Mouse (Mus musculus) mouse trophoblast stem cell (cell line): ENCODE measurements at regions not wholly inside any gene's neighbourhood (a gene's known extent, or its start where the extent isn't known, plus 50 kb on each side); places are given as distances from the start of the nearest gene placed in this dataset.
"Not testable (repeated sequence)": the region's sequence is repeated elsewhere in the genome, so short reads cannot be mapped to it uniquely, and the experiment has no call there.

Experiments
- in situ Hi-C, 2 experiments: fragments of 300-500 bp; cut with MseI, MboI; formaldehyde crosslinking; loops; 2 replicates in 1 of 2; 3 replicates in 1 of 2; pipeline ENCODE4 v1.15.1; 2025

GRCm38 (mm10) chr4:9724801-9725200 lies 1149.5 kb upstream of the 2610301B20Rik start:
- in situ Hi-C loops = not testable (repeated sequence)

GRCm38 (mm10) chr4:9737691-9738090 lies 1136.6 kb upstream of the 2610301B20Rik start:
- in situ Hi-C loops = no loop called here

GRCm38 (mm10) chr4:9747411-9747938 lies 1126.8 kb upstream of the 2610301B20Rik start:
- in situ Hi-C loops = no loop called here

- in situ Hi-C loops = no loop called here
Measured at GRCm38 (mm10) chr4:9748110-9748509, 1126.2 kb upstream of the 2610301B20Rik start.

- in situ Hi-C loops = no loop called here
Measured at GRCm38 (mm10) chr4:9749877-9750276, 1124.4 kb upstream of the 2610301B20Rik start.

- in situ Hi-C loops = no loop called here
Measured at GRCm38 (mm10) chr4:9750404-9750803, 1123.9 kb upstream of the 2610301B20Rik start.

GRCm38 (mm10) chr4:9763321-9763720 lies 1111.0 kb upstream of the 2610301B20Rik start:
- in situ Hi-C loops = no loop called here

- in situ Hi-C loops = loop anchor here (5.0 kb wide), 3 partner anchors 92 to 162 kb away; no protein-coding TSS in a partner anchor
Measured at GRCm38 (mm10) chr4:9769633-9770205, 1104.6 kb upstream of the 2610301B20Rik start.

GRCm38 (mm10) chr4:9770372-9771102 lies 1103.8 kb upstream of the 2610301B20Rik start:
- in situ Hi-C loops = loop anchor here (5.0 kb wide), 3 partner anchors 93 to 163 kb away; no protein-coding TSS in a partner anchor

GRCm38 (mm10) chr4:9771103-9771474 lies 1103.2 kb upstream of the 2610301B20Rik start:
- in situ Hi-C loops = loop anchor here (5.0 kb wide), 3 partner anchors 94 to 164 kb away; no protein-coding TSS in a partner anchor

GRCm38 (mm10) chr4:9778391-9778790 lies 1095.9 kb upstream of the 2610301B20Rik start:
- in situ Hi-C loops = no loop called here

- in situ Hi-C loops = no loop called here
Measured at GRCm38 (mm10) chr4:9779594-9779993, 1094.7 kb upstream of the 2610301B20Rik start.

GRCm38 (mm10) chr4:9780179-9780578 lies 1094.1 kb upstream of the 2610301B20Rik start:
- in situ Hi-C loops = no loop called here

- in situ Hi-C loops = no loop called here
Measured at GRCm38 (mm10) chr4:9781318-9781717, 1093.0 kb upstream of the 2610301B20Rik start.

- in situ Hi-C loops = no loop called here
Measured at GRCm38 (mm10) chr4:9787795-9788365, 1086.4 kb upstream of the 2610301B20Rik start.

GRCm38 (mm10) chr4:9790478-9790877 lies 1083.8 kb upstream of the 2610301B20Rik start:
- in situ Hi-C loops = no loop called here
